10 mouse cellular contexts compared by ENCODE assay signal in the genomic region with DNA sequence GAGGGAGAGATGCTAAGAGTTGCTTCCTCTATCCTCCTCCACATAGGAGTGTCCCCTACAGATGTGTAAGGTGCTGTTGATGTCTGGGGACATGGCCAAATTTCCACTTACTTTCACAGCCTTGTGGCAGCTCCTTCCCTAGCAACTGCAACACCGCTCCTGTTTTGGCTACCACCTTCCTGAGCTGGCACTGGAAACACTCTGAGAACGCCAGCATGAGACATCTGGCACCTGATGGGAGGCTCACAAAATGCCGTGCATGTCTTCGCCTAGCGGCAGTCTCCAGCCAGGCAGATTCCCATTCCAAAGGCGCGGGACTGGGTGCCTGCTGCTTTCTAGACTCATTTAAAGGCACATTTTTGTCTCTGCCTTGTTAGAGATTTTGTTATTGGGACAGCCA. TPM values are rescaled to one million over a fixed set of nuclear protein-coding genes. Genes with fewer than 3 reads are reported as not detected.
DNase-seq lines count a peak whose midpoint lies in the region; ATAC-seq and TF ChIP-seq lines count a peak whose summit lies in the region.
"Had no signal": no experiment of that assay in that cellular context is flagged by ENCODE, and none has a peak within 500 bp of the region (broad histone marks: within the 10 kb centered on the region; RNA-seq: fewer than 3 reads in every experiment).

No protein-coding gene starts in this region.

- TF ChIP-seq EP300 in heart, postnatal 0 days (IDR thresholded peaks at IDR 0.05; ENCODE audit: low read depth), result no peak

- H3K27ac ChIP-seq in heart, postnatal 0 days (ENCODE audit: low read depth), result no peak overlapping the region
- H3K27ac ChIP-seq: embryonic facial prominence, embryonic 15.5 days had no signal

- DNase-seq in gastrocnemius, adult 18-20 months (ENCODE audit: low spot score), result peak; percentile 68
- DNase-seq in gastrocnemius, postnatal 4 days (ENCODE audit: low spot score in 2 of 2), result no peak
- DNase-seq in cerebellum, postnatal 25 days, result peak; percentile 68 to 69
- DNase-seq in heart, postnatal 0 days (ENCODE audit: low spot score), result peak; percentile 71
- DNase-seq in left cerebral cortex, postnatal 36 days (ENCODE audit: low spot score in 2 of 2), result peak; percentile 86
- no peak for DNase-seq in adrenal gland, postnatal 10 days
- DNase-seq in c-Kit-positive CD71-positive TER-119-positive erythroid progenitor cells, embryonic 14.5 days (ENCODE audit: low spot score), result no peak
- DNase-seq: lung, postnatal 14 days had no signal

- intact Hi-C loops in left cerebral cortex, postnatal 36 days (cut with DNase I), result no loop called here

- 41% methylated on average over 7 of the region's 7 CpGs for WGBS in heart, postnatal 0 days

- H3K4me1 ChIP-seq in heart, postnatal 0 days (ENCODE audit: control insufficient read depth, insufficient read depth), result peaks cover 15% of the 10 kb centered on the region
- H3K4me1 ChIP-seq: embryonic facial prominence, embryonic 15.5 days had no signal

- no peaks in the 10 kb centered on the region for H3K36me3 ChIP-seq in heart, postnatal 0 days (replicated peaks; ENCODE audit: control insufficient read depth, insufficient read depth, low read length)
- H3K36me3 ChIP-seq: embryonic facial prominence, embryonic 15.5 days had no signal

- ATAC-seq in heart, postnatal 0 days (ENCODE audit: insufficient read depth, low read depth), result peak; percentile 63
- ATAC-seq in granulocyte monocyte progenitor cell, adult 5-6 weeks (replicated peaks; ENCODE audit: poor library complexity, severe bottlenecking), result no peak

- no peak overlapping the region for H3K4me3 ChIP-seq in heart, postnatal 0 days (ENCODE audit: low read depth, low read length)
- H3K4me3 ChIP-seq: embryonic facial prominence, embryonic 15.5 days had no signal

- no peak overlapping the region for H3K9ac ChIP-seq in heart, postnatal 0 days (replicated peaks; ENCODE audit: low read depth, low read length)
- H3K9ac ChIP-seq: embryonic facial prominence, embryonic 15.5 days had no signal

- no peaks in the 10 kb centered on the region for H3K9me3 ChIP-seq in heart, postnatal 0 days (replicated peaks; ENCODE audit: control insufficient read depth, low read length)
- H3K9me3 ChIP-seq: embryonic facial prominence, embryonic 15.5 days had no signal

- no peaks in the 10 kb centered on the region for H3K27me3 ChIP-seq in heart, postnatal 0 days (ENCODE audit: control insufficient read depth, insufficient read depth, low read length)
- H3K27me3 ChIP-seq: embryonic facial prominence, embryonic 15.5 days had no signal

- H3K4me2 ChIP-seq in heart, postnatal 0 days (ENCODE audit: low read depth, low read length), result no peak overlapping the region
- H3K4me2 ChIP-seq: embryonic facial prominence, embryonic 15.5 days had no signal

- peak; percentile 38 for TF ChIP-seq CTCF in heart, postnatal 0 days (IDR thresholded peaks at IDR 0.05; ENCODE audit: low read depth)

RNA-seq across cellular contexts. Expression of gene 6430548M08Rik, which starts 22.7 kb away (rescaled TPM):
- total RNA-seq in gastrocnemius, adult 18-20 months (2021), result 10 to 100 TPM; 23.3 to 45.0 TPM
- total RNA-seq in gastrocnemius, postnatal 4 days (2021), result 10 to 100 TPM; 13.0 to 14.2 TPM
- 14.5 and 22.2 TPM in 2 replicates for total RNA-seq in heart, postnatal 0 days (2014; rRNA removed; ENCODE audit: low replicate concordance)
- polyA plus RNA-seq in heart, postnatal 0 days (2015; fragmentation: Nextera tagmentation; extraction: Ambion mirVana), result 7.1 and 8.4 TPM in 2 replicates
- 100 to 1,000 TPM; 246 to 248 TPM for total RNA-seq in left cerebral cortex, postnatal 36 days (2021)
- 10 to 100 TPM; 39.7 to 41.9 TPM for total RNA-seq in adrenal gland, postnatal 10 days (2021)
- 0.04 and 9.0 TPM in 2 replicates for total RNA-seq in granulocyte monocyte progenitor cell, adult 5-6 weeks (2014; fragmentation: Nextera tagmentation)
- 3.3 and 3.6 TPM in 2 replicates for total RNA-seq in granulocyte monocyte progenitor cell, adult 5-6 weeks (2017)

RNA-seq across cellular contexts. Expression of gene Zdhhc7, which starts 35.3 kb away (rescaled TPM):
- total RNA-seq in gastrocnemius, adult 18-20 months (2021), result 10 to 100 TPM; 20.4 to 24.6 TPM
- total RNA-seq in gastrocnemius, postnatal 4 days (2021), result 10 to 100 TPM; 29.0 to 29.9 TPM
- 57.6 and 86.8 TPM in 2 replicates for total RNA-seq in heart, postnatal 0 days (2014; rRNA removed; ENCODE audit: low replicate concordance)
- polyA plus RNA-seq in heart, postnatal 0 days (2015; fragmentation: Nextera tagmentation; extraction: Ambion mirVana), result 33.5 and 35.2 TPM in 2 replicates
- 10 to 100 TPM; 31.0 to 36.0 TPM for total RNA-seq in left cerebral cortex, postnatal 36 days (2021)
- total RNA-seq in adrenal gland, postnatal 10 days (2021), result 10 to 100 TPM; 43.2 to 44.8 TPM
- total RNA-seq in granulocyte monocyte progenitor cell, adult 5-6 weeks (2014; fragmentation: Nextera tagmentation), result 19.5 and 24.3 TPM in 2 replicates
- 14.5 and 21.1 TPM in 2 replicates for total RNA-seq in granulocyte monocyte progenitor cell, adult 5-6 weeks (2017)

RNA-seq across cellular contexts. Expression of gene Fam92b, which starts 40.6 kb away (rescaled TPM):
- not detected for total RNA-seq in gastrocnemius, adult 18-20 months (2021)
- not detected for total RNA-seq in gastrocnemius, postnatal 4 days (2021)
- not detected in 2 replicates for total RNA-seq in heart, postnatal 0 days (2014; rRNA removed; ENCODE audit: low replicate concordance)
- polyA plus RNA-seq in heart, postnatal 0 days (2015; fragmentation: Nextera tagmentation; extraction: Ambion mirVana), result 0.44 TPM in 1 of 2 replicates, not detected in the other
- total RNA-seq in left cerebral cortex, postnatal 36 days (2021), result under 1 TPM; 0.27 to 0.45 TPM
- 1 to 10 TPM in 1 of 2 experiments, under 1 TPM in 1; 0.90 to 1.4 TPM for total RNA-seq in adrenal gland, postnatal 10 days (2021)
- total RNA-seq in granulocyte monocyte progenitor cell, adult 5-6 weeks (2014; fragmentation: Nextera tagmentation), result not detected in 2 replicates
- total RNA-seq in granulocyte monocyte progenitor cell, adult 5-6 weeks (2017), result not detected in 2 replicates

Comparison
In these comparisons a context has a peak if more than half of its experiments do, and no peak if none do; other contexts are left out.
1. DNase-seq: peak in gastrocnemius, adult 18-20 months (single experiment), cerebellum, postnatal 25 days (2 of 2), heart, postnatal 0 days (single experiment) and left cerebral cortex, postnatal 36 days (2 of 2); none in gastrocnemius, postnatal 4 days (0 of 2), adrenal gland, postnatal 10 days (single experiment) and c-Kit-positive CD71-positive TER-119-positive erythroid progenitor cells, embryonic 14.5 days (single experiment).
2. RNA of gene 6430548M08Rik, which starts 22.7 kb away (total RNA-seq): 246 to 248 TPM in left cerebral cortex, postnatal 36 days; 23.3 to 45.0 TPM in gastrocnemius, adult 18-20 months, 39.7 to 41.9 TPM in adrenal gland, postnatal 10 days, 14.5 to 22.2 TPM in heart, postnatal 0 days, 13.0 to 14.2 TPM in gastrocnemius, postnatal 4 days and 0.04 to 9.0 TPM in granulocyte monocyte progenitor cell, adult 5-6 weeks; every median in the first group is over 4 times any median in the second.